Mouse (Mus musculus): Measurements from ENCODE around the gene Zfp335. TPM values are rescaled to one million over a fixed set of nuclear protein-coding genes. Genes with fewer than 3 reads are reported as not detected.
"Not testable (repeated sequence)": the region's sequence is repeated elsewhere in the genome, so short reads cannot be mapped to it uniquely, and the experiment has no call there.

Gene Zfp335
- polyA plus RNA-seq, 1 experiment from 2014 or later: 11.3 TPM

- Histone ChIP-seq H3K4me1 (ENCODE audit: control insufficient read depth, insufficient read depth, low read length) (peaks cover 4% of the 10 kb centered on the region; the same call in 1 of the 2 replicates), H3K4me3 (replicated peaks; ENCODE audit: low read length) (no peak overlapping the region), H3K36me3 (ENCODE audit: control insufficient read depth, insufficient read depth, low read length) (no peaks in the 10 kb centered on the region), H3K9ac (ENCODE audit: low read length) (no peak overlapping the region), H3K4me2 (ENCODE audit: low read depth, low read length) (no peak overlapping the region), H3K27me3 (ENCODE audit: control insufficient read depth, insufficient read depth, low read length) (no peaks in the 10 kb centered on the region), H3K27ac (ENCODE audit: low read length) (no peak overlapping the region), H3K9me3 (replicated peaks; ENCODE audit: control insufficient read depth, low read length) (peaks cover 6% of the 10 kb centered on the region)
- WGBS: 59% methylated on average over 7 of the region's 7 CpGs
- no peak for ATAC-seq (ENCODE audit: insufficient read depth, low FRiP score)
Measured at GRCm38 (mm10) chr2:164868491-164868890, 43.1 kb downstream of the Zfp335 start.

- Histone ChIP-seq H3K4me1 (ENCODE audit: control insufficient read depth, insufficient read depth, low read length) (peaks cover 7% of the 10 kb centered on the region; the same call in 1 of the 2 replicates), H3K27ac (ENCODE audit: low read length) (peak overlapping the region; percentile 58), H3K27me3 (ENCODE audit: control insufficient read depth, insufficient read depth, low read length) (no peaks in the 10 kb centered on the region), H3K9me3 (replicated peaks; ENCODE audit: control insufficient read depth, low read length) (peaks cover 6% of the 10 kb centered on the region), H3K4me3 (replicated peaks; ENCODE audit: low read length) (no peak overlapping the region), H3K36me3 (ENCODE audit: control insufficient read depth, insufficient read depth, low read length) (no peaks in the 10 kb centered on the region), H3K4me2 (ENCODE audit: low read depth, low read length) (no peak overlapping the region), H3K9ac (ENCODE audit: low read length) (no peak overlapping the region)
- ATAC-seq (ENCODE audit: insufficient read depth, low FRiP score): no peak
- 92% methylated on average over 7 of the region's 7 CpGs for WGBS
Measured at GRCm38 (mm10) chr2:164867566-164867965, 44.0 kb downstream of the Zfp335 start.

GRCm38 (mm10) chr2:164866741-164867551 is 44.6 kb downstream of the Zfp335 start:
- Histone ChIP-seq H3K36me3 (ENCODE audit: control insufficient read depth, insufficient read depth, low read length) (no peaks in the 10 kb centered on the region), H3K4me2 (ENCODE audit: low read depth, low read length) (no peak overlapping the region), H3K4me1 (ENCODE audit: control insufficient read depth, insufficient read depth, low read length) (peaks cover 9% of the 10 kb centered on the region), H3K27me3 (ENCODE audit: control insufficient read depth, insufficient read depth, low read length) (no peaks in the 10 kb centered on the region), H3K4me3 (replicated peaks; ENCODE audit: low read length) (no peak overlapping the region), H3K9me3 (replicated peaks; ENCODE audit: control insufficient read depth, low read length) (peaks cover 6% of the 10 kb centered on the region), H3K27ac (ENCODE audit: low read length) (peak overlapping the region; percentile 58), H3K9ac (ENCODE audit: low read length) (no peak overlapping the region)
- 23% methylated on average over 16 of the region's 16 CpGs for WGBS
- peak; percentile 65 for ATAC-seq (ENCODE audit: insufficient read depth, low FRiP score)

DNA sequence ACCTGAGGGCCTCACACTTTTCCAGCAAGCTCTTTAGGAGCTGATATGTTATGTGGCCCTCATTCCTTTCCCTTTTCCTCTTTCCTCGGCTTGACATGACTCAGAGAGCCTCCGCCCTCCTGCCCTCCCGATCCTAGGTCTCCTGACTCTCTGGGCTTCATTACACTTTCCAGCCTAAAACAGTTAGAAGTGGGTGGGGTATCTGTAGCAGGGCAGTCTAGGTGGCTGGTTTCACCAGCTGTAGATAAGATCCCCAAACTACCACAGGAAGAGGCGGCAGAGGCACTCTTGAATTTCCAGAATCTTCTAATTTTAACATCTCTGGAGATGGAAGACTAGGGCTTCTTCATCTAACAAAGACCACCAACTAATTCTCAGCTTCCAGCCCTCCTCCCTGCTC is 47.0 kb downstream of the Zfp335 start:
- Histone ChIP-seq H3K4me1 (ENCODE audit: control insufficient read depth, insufficient read depth, low read length) (peaks cover 19% of the 10 kb centered on the region), H3K4me2 (ENCODE audit: low read depth, low read length) (no peak overlapping the region), H3K9ac (ENCODE audit: low read length) (no peak overlapping the region), H3K9me3 (replicated peaks; ENCODE audit: control insufficient read depth, low read length) (peaks cover 6% of the 10 kb centered on the region), H3K27me3 (ENCODE audit: control insufficient read depth, insufficient read depth, low read length) (no peaks in the 10 kb centered on the region), H3K27ac (ENCODE audit: low read length) (no peak overlapping the region), H3K4me3 (replicated peaks; ENCODE audit: low read length) (no peak overlapping the region), H3K36me3 (ENCODE audit: control insufficient read depth, insufficient read depth, low read length) (no peaks in the 10 kb centered on the region)
- ATAC-seq (ENCODE audit: insufficient read depth, low FRiP score): no peak
- 58% methylated on average over 4 of the region's 4 CpGs for WGBS

DNA sequence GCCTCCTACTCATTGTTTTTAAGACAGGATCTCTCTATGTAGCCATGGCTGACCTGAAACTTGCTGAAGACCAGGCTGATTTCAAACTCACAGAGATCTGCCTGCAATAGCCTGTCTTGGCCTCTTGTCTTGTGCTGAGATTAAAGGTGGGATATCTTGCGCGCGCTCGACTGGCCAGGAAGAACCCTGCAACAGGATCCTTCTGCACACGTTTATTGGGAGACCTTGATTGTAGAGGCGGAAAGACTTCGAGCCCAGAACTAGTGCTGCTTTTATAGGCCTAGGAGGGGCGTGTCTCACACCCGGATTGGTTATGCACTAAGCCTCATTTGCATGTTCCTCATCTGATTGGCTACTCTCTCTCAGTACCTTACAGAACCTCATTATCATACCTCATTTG is 48.1 kb downstream of the Zfp335 start:
- 96% methylated on average over 7 of the region's 9 CpGs for WGBS
- not testable (repeated sequence) for ATAC-seq (ENCODE audit: insufficient read depth, low FRiP score); H3K27ac ChIP-seq (ENCODE audit: low read length)

GRCm38 (mm10) chr2:164862179-164862861 is 49.2 kb downstream of the Zfp335 start:
- ATAC-seq (ENCODE audit: insufficient read depth, low FRiP score): peak; percentile 80
- peak overlapping the region; percentile 81 for H3K27ac ChIP-seq (ENCODE audit: low read length)
- H3K4me2 ChIP-seq (ENCODE audit: low read depth, low read length): no peak overlapping the region
- peaks cover 25% of the 10 kb centered on the region for H3K4me1 ChIP-seq (ENCODE audit: control insufficient read depth, insufficient read depth, low read length)
- no peaks in the 10 kb centered on the region for H3K36me3 ChIP-seq (ENCODE audit: control insufficient read depth, insufficient read depth, low read length)
- H3K9ac ChIP-seq (ENCODE audit: low read length): no peak overlapping the region; the same call in 1 of the 2 replicates
- no peaks in the 10 kb centered on the region for H3K27me3 ChIP-seq (ENCODE audit: control insufficient read depth, insufficient read depth, low read length)
- no peaks in the 10 kb centered on the region for H3K9me3 ChIP-seq (replicated peaks; ENCODE audit: control insufficient read depth, low read length)
- no peak overlapping the region for H3K4me3 ChIP-seq (replicated peaks; ENCODE audit: low read length)
- WGBS: 26% methylated on average over 9 of the region's 9 CpGs

More for the DNA sequence above, 48.1 kb downstream of the Zfp335 start:
- H3K36me3 ChIP-seq (ENCODE audit: control insufficient read depth, insufficient read depth, low read length); H3K4me3 ChIP-seq (replicated peaks; ENCODE audit: low read length); H3K4me2 ChIP-seq (ENCODE audit: low read depth, low read length); H3K9me3 ChIP-seq (replicated peaks; ENCODE audit: control insufficient read depth, low read length); H3K9ac ChIP-seq (ENCODE audit: low read length); H3K27me3 ChIP-seq (ENCODE audit: control insufficient read depth, insufficient read depth, low read length): not testable (repeated sequence)
- peaks cover 25% of the 10 kb centered on the region for H3K4me1 ChIP-seq (ENCODE audit: control insufficient read depth, insufficient read depth, low read length)

DNA sequence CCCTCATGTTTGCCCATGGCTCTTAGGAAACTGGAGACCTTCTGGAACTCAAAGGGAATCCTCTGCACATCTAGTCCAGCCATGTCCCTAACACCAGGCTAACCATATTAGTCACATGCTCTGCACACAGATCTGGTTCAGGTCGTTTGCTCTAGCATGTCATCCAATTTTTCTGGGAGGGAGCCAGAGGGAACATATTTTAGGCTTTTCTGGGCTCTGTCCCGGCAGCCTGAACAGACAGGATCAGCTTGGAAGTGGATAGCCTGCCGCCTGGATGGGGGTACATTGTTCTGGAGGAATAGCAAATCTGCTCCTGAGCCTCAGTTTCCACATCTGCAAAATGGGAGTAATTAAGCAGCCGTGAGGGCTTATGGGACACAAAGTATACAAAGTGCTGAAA is 50.5 kb downstream of the Zfp335 start:
- Histone ChIP-seq H3K36me3 (ENCODE audit: control insufficient read depth, insufficient read depth, low read length) (no peaks in the 10 kb centered on the region), H3K4me2 (ENCODE audit: low read depth, low read length) (no peak overlapping the region), H3K27me3 (ENCODE audit: control insufficient read depth, insufficient read depth, low read length) (peaks cover 4% of the 10 kb centered on the region; the same call in 1 of the 2 replicates), H3K9me3 (replicated peaks; ENCODE audit: control insufficient read depth, low read length) (no peaks in the 10 kb centered on the region), H3K9ac (ENCODE audit: low read length) (no peak overlapping the region), H3K4me1 (ENCODE audit: control insufficient read depth, insufficient read depth, low read length) (peaks cover 26% of the 10 kb centered on the region), H3K4me3 (replicated peaks; ENCODE audit: low read length) (no peak overlapping the region), H3K27ac (ENCODE audit: low read length) (peak overlapping the region; percentile 81; the same call in 1 of the 2 replicates)
- ATAC-seq (ENCODE audit: insufficient read depth, low FRiP score): no peak
- 59% methylated on average over 4 of the region's 4 CpGs for WGBS

DNA sequence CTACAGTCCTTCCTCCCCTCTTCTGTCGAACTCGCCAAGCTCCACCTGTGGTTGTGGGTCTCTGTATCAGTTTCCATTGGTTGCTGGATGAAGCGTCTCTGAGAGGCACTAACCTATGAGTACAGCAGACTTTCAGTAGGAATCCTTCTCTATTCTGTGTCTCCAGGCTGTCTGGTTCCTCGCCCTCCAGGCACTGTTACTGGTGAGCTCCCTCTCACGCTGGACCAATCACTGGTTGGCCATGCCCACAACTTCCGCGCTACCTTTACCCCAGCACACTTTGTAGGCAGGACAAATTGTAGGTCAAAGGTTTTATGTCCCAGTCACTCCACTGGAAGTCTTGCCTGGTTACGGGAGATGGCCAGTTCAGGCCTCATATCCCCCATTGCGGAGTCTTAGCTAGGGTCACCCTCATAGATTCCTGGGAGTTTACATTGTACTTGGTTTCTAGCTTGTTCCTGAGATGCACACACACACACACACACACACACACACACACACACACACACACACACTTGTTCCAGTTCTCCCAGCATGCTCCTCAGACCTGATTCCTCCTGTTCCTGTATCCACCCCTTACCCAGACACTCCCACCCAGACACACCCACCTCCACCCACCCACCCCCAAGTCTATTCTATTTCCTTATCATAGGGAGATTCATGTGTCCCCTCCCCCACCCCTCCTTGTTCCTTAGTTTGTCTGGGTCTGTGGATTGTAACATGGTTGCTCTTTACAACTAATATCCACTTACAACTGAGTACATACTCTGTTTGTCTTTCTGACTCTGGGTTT is 51.7 kb downstream of the Zfp335 start:
- no peak for ATAC-seq (ENCODE audit: insufficient read depth, low FRiP score)
- no peak overlapping the region for H3K4me2 ChIP-seq (ENCODE audit: low read depth, low read length)
- peaks cover 4% of the 10 kb centered on the region; the same call in 1 of the 2 replicates for H3K27me3 ChIP-seq (ENCODE audit: control insufficient read depth, insufficient read depth, low read length)
- H3K9ac ChIP-seq (ENCODE audit: low read length): no peak overlapping the region
- H3K27ac ChIP-seq (ENCODE audit: low read length): 0 out of 2 replicates have a peak overlapping the region, but pooled peaks have one; percentile 9
- no peaks in the 10 kb centered on the region for H3K9me3 ChIP-seq (replicated peaks; ENCODE audit: control insufficient read depth, low read length)
- peaks cover 28% of the 10 kb centered on the region for H3K4me1 ChIP-seq (ENCODE audit: control insufficient read depth, insufficient read depth, low read length)
- H3K4me3 ChIP-seq (replicated peaks; ENCODE audit: low read length): no peak overlapping the region
- WGBS: 56% methylated on average over 9 of the region's 9 CpGs
- no peaks in the 10 kb centered on the region for H3K36me3 ChIP-seq (ENCODE audit: control insufficient read depth, insufficient read depth, low read length)

All from stomach, embryonic 16.5 days (tissue).